Mouse (Mus musculus) thymus, adult 2 months (tissue): ENCODE results near the gene Tmem248.

Source experiments
- CTCF ChIP-seq: fragments of 200-500 bp; IDR thresholded peaks from 2 replicates; pipeline ENCODE4 v1.5.1; 2012; ENCODE audit warnings: mild to moderate bottlenecking, control low read depth, low read length, moderate library complexity, borderline replicate concordance; ENCODE audit not compliant: control insufficient read depth, poor library complexity, insufficient read depth; ENCODE audit errors: extremely low read depth
- POLR2A ChIP-seq: fragments of 200-500 bp; IDR thresholded peaks from 2 replicates; pipeline ENCODE4 v1.6.1; 2012; ENCODE audit warnings: mild to moderate bottlenecking, low read length, control low read depth, moderate library complexity; ENCODE audit not compliant: control insufficient read depth, poor library complexity, insufficient read depth; ENCODE audit errors: extremely low read depth

DNA sequence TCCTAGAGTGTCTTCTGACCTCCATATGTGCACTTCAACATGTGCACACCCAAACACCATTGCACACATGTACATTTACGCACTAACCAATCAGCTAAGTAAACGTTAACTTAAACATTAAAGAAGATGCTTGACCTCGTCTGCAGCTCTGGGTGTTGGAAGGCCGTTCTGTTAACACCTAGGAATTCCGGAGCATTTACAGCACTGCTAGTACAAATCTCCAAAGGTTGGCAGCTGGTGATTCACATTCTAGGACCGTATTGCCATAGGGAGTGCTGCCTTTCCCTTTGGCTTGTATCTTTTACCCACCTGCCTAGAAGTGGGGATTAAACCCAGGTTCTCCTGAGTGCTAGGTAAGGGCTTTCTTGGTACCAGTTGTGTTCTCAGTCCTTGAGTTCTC is 25.0 kb upstream of the Tmem248 start:
- TF ChIP-seq POLR2A (no peak), CTCF (no peak)
